Mouse (Mus musculus) layer of hippocampus, adult 9-11 months (tissue): ENCODE results near the gene Limk1.
A peak's percentile ranks its signal among the peaks of the same experiment; 100 is the strongest.
"Not testable (repeated sequence)": the region's sequence is repeated elsewhere in the genome, so short reads cannot be mapped to it uniquely, and the experiment has no call there.

Source experiments
- DNase-seq: peaks from one replicate; pipeline ENCODE4 v3.0.0; 2022

The Limk1 gene

DNA sequence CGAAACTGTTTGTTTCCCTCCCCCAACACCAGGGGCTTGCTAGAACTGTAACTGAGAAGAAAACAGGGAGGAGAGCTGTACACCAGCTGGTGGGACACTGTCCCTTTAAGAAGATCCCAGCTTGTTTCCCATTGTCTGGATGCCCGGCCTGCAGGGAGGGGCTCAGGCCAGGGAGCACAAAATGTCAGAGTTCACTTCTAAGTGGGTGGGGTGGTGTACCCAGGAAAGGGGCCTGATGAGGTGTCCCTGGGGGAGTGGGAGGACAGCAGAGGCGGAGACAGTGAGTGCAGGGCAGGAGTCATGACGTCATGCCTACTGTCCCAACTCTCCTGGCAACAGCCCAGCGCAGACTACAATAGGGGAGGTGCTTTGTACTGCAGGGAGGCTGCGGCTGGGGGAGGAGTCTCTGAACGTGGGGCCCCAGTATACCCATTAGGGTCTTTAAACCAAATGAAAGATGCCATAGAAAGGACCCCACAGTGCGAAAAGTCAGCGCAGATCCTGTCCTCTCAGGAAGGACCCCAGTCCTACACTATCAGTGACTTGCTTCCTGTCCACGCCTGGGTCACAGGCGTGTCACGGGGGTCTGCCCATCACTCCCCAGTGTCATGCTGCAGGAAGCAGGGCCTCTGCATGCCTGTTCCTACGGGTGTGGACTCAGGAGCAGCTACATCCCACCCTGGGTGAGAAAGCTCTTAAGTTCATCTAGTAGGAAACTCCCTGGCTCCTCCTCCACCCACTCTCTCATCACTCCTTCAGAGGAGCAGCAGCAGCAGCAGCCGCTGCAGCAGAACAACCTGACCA is 12.2 kb downstream of the Limk1 start:
- DNase-seq = peak; percentile 80

DNA sequence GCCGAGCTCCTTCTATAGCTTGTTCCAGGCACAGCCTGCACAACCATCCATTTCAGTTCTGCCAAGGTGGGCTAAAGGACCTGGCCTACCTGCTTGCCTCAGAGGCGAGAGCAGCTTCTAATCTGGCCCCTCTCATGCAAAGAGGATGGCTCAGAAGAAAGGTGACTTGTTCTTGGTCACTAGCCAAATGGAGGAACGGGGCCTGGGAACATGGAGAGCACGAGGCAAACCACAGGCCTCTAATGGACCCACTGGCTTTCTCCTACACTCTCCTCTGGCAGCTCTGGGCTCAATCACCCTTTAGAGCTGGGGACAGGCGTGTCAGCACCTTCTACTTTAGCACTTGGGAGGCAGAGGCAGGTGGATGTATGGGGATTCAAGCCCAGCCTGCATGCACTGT is 13.4 kb downstream of the Limk1 start:
- DNase-seq = no peak

GRCm38 (mm10) chr5:134672611-134673010 is 15.8 kb downstream of the Limk1 start:
- DNase-seq = no peak

- no peak for DNase-seq
Measured at GRCm38 (mm10) chr5:134672198-134672516, 16.2 kb downstream of the Limk1 start.

GRCm38 (mm10) chr5:134671335-134672197 is 16.8 kb downstream of the Limk1 start:
- no peak for DNase-seq

DNA sequence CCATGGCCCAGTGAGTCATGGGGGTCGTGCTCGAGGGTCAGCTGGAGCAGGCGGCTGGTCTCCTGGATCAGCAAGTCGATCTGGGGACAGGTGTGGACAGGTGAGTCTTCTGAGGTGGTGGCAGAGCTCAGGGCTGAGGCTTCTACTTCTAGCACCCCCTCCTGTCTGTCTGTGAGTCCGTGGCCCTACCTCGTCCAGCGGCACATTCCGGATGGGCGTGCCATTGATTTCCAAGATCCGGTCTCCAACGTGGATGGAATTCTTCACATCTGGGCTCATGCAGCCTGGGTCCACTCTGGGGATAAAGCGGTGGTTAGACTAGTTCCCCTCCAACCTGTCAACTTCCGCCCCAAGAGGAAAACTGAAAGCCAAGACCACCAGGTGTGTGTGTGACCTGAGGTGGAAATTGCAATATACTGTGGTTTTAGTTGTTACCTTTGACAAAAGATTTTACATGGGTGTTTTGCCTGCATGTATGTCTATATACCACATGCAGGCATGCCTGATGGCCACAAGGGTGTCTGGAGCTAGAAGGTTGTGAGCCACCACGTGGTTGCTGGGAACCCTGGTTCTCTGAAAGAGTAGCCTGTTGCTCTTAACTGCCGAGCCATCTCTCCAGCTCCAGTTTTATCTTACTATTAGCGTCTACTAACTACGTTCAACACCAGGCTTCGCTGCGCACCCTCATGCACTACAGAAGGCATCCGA is 19.2 kb downstream of the Limk1 start:
- no peak for DNase-seq

- no peak for DNase-seq
Measured at GRCm38 (mm10) chr5:134668495-134668894, 19.9 kb downstream of the Limk1 start.

- DNase-seq = no peak
Measured at GRCm38 (mm10) chr5:134656708-134657107, 31.7 kb downstream of the Limk1 start.

- DNase-seq = no peak
Measured at GRCm38 (mm10) chr5:134652015-134652414, 36.4 kb downstream of the Limk1 start.

DNA sequence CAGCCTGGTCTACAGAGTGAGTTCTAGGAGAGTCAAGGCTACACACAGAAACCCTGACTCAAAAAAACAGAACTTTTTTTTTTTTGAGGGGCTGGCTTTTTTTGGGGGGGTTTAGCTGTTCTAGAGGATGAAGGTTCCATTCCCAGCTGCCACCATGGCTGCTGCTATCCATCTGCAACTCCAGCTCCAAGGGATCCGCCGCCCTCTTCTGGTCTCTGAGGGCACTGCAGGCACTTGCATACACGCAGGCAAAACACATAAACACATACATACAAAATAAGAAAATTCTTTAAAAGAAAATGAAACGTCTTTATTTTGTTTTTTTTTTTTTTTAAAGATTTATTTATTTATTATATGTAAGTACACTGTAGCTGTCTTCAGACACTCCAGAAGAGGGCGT is 37.5 kb downstream of the Limk1 start:
- DNase-seq = no peak

DNA sequence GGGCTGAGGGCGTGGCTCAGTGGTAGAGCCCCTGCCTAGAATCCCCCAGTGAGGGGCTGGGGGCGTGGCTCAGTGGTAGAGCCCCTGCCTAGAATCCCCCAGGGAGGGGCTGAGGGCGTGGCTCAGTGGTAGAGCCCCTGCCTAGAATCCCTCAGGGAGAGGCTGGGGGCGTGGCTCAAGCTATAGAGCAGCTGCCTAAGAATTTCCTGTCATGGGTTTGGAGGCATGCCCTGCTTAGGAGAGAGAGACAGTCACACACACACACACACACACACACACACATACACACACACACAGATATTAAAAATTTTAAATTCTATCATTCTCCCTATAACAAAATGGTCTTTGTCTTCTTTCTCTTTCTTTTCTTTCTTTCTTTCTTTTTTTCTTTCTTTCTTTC is 39.4 kb downstream of the Limk1 start:
- DNase-seq = not testable (repeated sequence)

GRCm38 (mm10) chr5:134647394-134647793 is 41.0 kb downstream of the Limk1 start:
- no peak for DNase-seq

GRCm38 (mm10) chr5:134646461-134646860 is 41.9 kb downstream of the Limk1 start:
- DNase-seq = no peak

DNA sequence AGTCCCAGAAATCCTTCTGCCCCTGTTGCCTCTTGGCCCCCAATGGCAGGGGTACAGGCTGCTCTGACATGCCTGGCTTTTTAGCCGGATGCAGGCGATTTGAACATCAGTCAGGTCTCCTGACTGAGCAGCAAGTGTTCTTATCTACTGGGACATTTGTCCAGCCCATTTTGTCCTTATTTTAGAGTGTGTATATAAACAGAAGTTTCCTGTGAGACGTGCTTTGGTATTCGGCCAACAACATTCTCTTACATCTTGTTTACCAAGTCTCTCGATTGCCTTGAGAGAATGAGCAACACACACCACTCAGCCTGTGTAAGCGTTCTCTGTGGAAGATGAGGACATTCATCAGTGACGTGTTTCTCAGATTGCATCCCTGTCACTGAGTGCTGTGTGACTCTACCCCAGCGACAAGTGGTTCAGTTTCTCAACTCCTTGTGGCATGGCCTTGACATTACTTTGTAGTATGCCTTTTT is 43.7 kb downstream of the Limk1 start:
- no peak for DNase-seq

DNA sequence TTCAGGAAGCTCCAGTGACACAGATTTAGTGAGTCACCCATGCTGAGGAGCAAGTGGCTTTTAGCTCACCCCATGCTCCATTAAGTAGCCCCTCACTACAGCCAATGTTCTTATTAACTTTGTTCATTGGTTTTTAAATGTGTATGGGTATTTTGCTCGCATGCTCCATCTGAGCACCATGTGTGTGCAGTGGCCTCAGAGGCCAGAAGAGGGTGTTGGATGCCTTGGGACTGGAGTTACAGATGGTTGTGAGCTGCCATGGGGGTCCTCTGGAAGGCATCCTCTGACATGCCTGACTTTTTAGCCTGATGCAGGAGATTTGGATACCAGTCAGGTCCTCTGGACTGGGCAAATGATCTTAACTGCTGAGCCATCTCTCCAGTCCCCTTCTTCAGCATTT is 44.3 kb downstream of the Limk1 start:
- DNase-seq = no peak

DNA sequence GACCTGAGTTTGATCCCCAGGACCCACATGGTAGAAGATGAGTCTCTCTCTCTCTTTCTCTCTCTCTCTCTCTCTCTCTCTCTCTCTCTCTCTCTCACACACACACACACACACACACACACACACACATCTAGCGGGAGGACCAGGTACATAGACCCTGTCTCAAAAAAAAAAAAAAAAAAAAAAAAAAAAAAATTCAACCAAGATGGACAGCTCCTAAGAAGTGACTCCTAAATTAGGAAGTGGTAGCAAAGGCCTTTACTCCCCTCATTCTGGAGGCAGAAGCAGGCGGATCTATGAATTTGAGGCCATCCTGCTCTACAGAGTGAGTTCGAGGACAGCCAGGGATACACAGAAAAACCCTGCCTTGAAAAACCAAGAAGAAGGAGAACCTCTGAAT is 48.0 kb downstream of the Limk1 start:
- no peak for DNase-seq

DNA sequence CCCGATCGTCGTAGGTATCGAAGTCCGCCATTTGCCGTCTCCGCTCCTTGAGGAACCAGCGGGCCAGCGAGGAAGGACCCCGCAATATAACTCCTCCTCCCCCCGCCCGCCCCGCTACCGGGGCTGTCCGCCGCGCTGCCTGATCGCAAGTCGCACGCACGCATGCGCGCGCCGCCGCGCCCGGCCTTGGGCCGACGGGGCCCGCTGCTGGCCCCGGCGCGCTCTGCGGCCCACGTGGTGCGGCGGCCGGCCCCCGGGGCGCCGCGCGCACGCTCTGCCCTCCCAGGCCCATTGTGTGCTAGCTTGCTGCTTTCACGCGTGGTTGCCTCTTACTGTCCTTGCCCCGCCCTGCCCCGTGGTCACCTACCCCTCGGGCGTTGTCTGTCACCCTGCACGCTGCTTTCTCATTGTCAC is 49.1 kb downstream of the Limk1 start, which contains the start of gene Eif4h:
Eif4h (minus strand) TSS at position 222 of the 414 bp plus-strand sequence.
- peak; percentile 97 for DNase-seq

GRCm38 (mm10) chr5:134638461-134639268 is 49.7 kb downstream of the Limk1 start:
- DNase-seq = no peak

- no peak for DNase-seq
Measured at GRCm38 (mm10) chr5:134637820-134638367, 50.5 kb downstream of the Limk1 start.

GRCm38 (mm10) chr5:134632841-134633240 is 55.6 kb downstream of the Limk1 start:
- no peak for DNase-seq

DNA sequence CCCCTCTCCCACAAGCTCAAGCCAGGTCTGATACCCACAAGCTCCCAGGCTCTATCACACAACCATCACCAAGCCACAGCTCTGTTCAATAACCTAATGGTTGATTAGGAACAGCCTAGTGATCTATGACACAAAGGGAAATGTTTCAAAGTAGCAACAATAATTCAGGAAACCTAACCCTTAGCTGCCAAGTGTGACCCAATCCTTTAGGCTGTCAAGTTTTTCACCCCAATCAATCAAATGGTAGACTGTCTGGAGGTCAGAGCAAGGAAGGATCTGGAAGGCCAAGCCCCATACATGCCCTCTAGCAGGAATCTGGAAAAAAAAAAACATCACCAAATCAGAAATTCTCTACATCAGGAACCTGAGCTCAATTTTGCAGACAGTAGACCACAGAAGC is 57.6 kb downstream of the Limk1 start:
- DNase-seq = no peak

DNA sequence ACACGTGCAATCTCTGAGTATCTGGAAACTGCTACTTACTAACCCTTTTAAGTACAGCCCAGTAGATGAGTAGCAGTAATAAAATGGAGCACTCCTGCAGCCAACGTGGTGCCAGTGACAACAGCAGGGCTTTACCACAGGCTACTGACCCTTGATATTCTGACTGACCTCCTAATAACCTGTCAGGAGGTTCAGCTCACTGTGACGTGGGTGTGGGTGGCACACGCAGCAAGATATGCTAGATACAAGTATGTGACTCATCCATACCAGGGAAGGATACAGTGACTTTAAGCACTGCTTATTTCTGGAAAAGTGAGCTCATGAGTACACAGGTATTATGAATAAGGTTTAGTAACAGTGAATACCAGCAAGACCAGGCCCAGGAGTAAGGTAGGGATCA is 58.9 kb downstream of the Limk1 start:
- no peak for DNase-seq
